Mouse (Mus musculus) gastrocnemius, postnatal 14 days (tissue): Measurements from ENCODE around the gene Hnf1b. TPM values are rescaled to one million over a fixed set of nuclear protein-coding genes. Genes with fewer than 3 reads are reported as not detected.

Experiments
- total RNA-seq, 2 experiments: library from RNA; stranded (reverse); gene quantifications; 2 replicates each; pipeline ENCODE4 v1.2.3; 2021

Gene Hnf1b
- total RNA-seq, 2 experiments from 2014 or later, result not detected

Other genes with a start within 250 kb of the Hnf1b start
- gene Rpl9-ps1, start 204.4 kb upstream of the Hnf1b start, total RNA-seq, result not detected
- not detected for gene Ccl3, start 200.7 kb upstream of the Hnf1b start, total RNA-seq
- not detected for gene Ccl4, start 187.5 kb upstream of the Hnf1b start, total RNA-seq
- under 1 TPM; 0.43 to 0.64 TPM for gene Wfdc17, start 146.1 kb upstream of the Hnf1b start, total RNA-seq
- not detected for gene Wfdc18, start 141.0 kb upstream of the Hnf1b start, total RNA-seq
- not detected for gene Wfdc21, start 103.1 kb upstream of the Hnf1b start, total RNA-seq
- 1 to 10 TPM; 6.6 TPM for gene Heatr6, start 96.4 kb upstream of the Hnf1b start, total RNA-seq
- gene Ddx52, start 92.0 kb downstream of the Hnf1b start, total RNA-seq, result 1 to 10 TPM; 9.3 to 9.4 TPM
- 10 to 100 TPM; 31.2 to 31.6 TPM for gene Synrg, start 114.4 kb downstream of the Hnf1b start, total RNA-seq
- 10 to 100 TPM in 1 of 2 experiments, 1 to 10 TPM in 1; 9.7 to 12.4 TPM for gene Dusp14, start 219.2 kb downstream of the Hnf1b start, total RNA-seq